Mouse (Mus musculus): ENCODE results near the gene Ccr7.

Ccr7 gene

DNA sequence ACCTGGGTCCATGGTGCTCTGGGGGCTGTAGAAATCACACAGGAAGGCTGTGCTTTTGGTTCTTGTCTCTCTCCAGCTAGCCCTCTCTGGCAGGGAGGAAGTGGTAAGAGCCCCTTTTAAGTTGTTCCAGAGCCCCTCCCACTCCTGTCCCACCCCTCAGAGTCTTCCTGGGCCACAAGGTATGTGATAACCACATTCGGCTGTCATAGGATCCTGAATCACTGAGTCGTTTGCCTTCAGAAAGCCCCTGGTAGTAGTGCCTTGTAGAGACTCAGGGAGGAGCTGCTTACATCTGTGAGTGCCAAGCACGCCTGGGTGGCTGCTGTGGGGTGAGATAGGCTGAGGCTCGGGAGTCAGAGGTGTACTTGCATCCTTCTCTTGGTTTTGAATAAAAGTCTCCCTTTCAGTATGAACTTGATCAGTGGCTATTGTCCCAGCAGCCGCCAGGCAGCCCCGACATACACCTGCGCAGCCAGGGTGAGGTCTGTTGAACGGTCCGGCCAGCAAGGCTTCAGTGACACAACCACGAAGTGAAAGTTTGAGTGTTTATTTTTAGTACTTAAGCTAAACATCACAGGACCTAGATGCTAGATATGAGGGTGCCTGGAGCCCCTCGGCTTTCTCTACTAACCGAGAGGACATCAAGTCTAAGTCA, at the start of gene Ccr7:
TSS of gene Ccr7 (minus strand) at position 91 of the 655 bp plus-strand sequence.
- CTCF ChIA-PET: interaction anchor here (0.7 to 1.9 kb wide), 3 partner anchors 10 to 156 kb away, joined by 3 to 7 read pairs (median 5); no protein-coding TSS in a partner anchor

- CTCF ChIA-PET: no interaction called here
These were observed 34.3 kb upstream of the Ccr7 start for GRCm38 (mm10) chr11:99189154-99189582.

GRCm38 (mm10) chr11:99187348-99187747, 32.5 kb upstream of the Ccr7 start:
- CTCF ChIA-PET: interaction anchor here (0.6 to 0.8 kb wide), 2 partner anchors 20 kb away, joined by 3 to 16 read pairs; no protein-coding TSS in a partner anchor

GRCm38 (mm10) chr11:99186836-99187235, 32.0 kb upstream of the Ccr7 start:
- CTCF ChIA-PET: interaction anchor here (0.8 kb wide), 1 partner anchor 19 kb away, joined by 3 read pairs; no protein-coding TSS in a partner anchor

DNA sequence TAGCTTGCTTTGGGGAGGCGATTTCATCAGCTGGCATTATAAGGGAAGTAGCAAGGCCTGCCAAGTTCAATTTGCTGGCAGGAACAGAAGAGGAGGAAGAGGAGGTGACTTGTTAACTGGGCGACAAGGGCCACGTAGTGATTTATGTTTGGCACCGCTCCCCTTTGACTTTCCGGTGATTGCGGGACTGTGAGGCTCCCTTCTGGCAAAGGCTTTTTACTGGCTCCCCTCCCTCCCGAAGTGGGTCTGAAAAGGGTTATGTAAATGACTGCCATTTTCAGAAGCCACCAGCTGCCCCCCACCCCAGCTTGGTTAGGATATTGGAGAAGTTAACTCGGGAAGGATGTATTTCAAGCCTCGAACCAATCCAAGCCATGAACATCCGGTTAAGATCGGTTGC, 27.7 kb upstream of the Ccr7 start:
- CTCF ChIA-PET: interaction anchor here (1.3 kb wide), 1 partner anchor 10 kb away, joined by 3 read pairs; no protein-coding TSS in a partner anchor

DNA sequence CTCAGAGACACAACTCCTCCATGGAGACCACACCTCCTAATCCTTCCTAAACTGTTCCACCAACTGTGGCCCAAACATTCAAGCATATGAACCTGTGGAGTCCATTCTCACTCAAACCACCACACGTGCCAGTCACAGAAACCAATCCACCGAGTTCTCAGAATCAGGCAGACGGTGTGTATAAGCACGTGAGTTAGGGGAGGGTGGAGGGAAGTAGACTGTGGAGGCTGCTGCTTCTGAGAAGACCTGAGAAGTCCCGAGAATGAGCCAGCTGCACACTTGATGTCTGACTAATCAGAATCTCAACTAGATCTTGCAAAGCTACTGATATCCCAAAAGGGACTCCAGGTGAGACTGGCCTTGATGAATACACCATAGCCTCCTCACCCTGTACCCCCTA, 25.2 kb upstream of the Ccr7 start:
- CTCF ChIA-PET: interaction anchor here (0.7 kb wide), 1 partner anchor 1594 kb away, joined by 3 read pairs; no protein-coding TSS in a partner anchor

DNA sequence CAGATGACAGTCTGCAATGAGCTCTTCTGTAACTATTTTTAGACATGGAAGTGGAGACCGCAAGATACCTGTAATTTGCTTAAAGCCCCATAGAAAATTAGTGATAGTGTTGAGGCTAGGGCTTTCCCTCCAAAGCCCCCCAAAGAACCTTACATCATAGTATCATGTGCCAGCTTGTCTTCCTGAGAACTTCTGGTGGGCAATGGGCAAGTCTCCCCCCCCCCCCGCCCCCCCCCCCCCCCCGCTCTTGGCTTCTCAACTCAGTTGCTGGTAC, 23.0 kb upstream of the Ccr7 start:
- CTCF ChIA-PET: interaction anchor here (0.7 kb wide), 1 partner anchor 253 kb away, joined by 6 read pairs; no protein-coding TSS in a partner anchor

DNA sequence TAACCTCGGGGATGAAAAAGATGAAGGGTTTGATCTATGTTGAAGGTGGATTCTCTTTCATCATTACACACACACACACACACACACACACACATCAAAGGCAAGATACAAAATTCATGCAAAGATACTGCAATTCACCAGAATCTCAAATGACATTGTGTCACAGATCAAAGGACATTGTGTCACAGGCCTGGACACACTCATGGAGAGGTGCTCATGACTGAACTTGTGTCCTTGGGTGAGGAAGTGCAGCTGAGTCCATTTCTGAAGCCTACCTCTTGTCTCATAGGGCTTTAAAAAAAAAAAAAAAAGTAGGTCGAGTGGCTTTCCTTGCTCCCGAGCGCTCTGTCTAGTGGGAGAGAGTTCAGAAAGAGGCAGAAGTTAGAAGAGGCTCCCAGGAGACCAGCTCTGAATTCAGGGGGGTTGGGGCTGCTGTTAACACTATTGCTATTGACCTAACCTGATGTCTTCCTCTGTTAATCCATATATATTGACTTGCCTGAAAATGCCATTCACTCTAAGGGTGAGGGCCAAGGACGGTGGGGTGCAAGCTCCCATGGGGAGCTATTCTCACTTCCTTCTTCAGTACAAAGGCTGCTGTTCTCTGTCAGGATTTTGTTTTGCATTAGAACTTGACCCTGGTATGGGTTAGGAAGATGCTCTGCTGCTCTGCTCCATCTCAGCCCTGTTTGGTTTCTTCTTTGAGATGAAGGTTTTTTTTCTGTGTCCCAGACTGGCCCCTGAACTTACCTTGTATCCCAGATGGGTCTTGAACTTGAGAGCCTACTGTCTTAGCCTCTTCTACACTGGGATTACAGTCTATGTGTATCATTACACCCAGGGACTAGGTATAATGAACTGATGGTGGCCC, 22.4 kb upstream of the Ccr7 start:
- CTCF ChIA-PET: interaction anchor here (0.7 kb wide), 1 partner anchor 252 kb away, joined by 6 read pairs; no protein-coding TSS in a partner anchor

DNA sequence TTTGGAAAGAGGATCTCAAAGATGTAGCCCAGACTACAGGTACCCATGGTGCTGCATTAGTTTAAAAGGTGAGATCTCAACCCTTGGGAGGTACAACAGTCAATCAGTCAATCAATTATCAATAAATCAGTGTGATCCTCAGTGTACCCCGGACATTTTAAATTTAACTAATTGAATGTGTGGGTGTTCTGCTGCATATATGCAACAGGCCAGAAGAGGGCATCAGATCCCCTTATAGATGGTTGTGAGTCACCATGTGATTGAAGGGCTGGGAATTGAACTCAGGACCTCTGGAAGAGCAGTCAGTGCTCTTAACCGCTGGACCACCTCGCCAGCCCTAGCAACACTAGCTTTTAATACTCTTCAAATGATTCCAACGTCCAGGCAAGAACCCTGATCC, 17.1 kb upstream of the Ccr7 start:
- CTCF ChIA-PET: interaction anchor here (0.7 kb wide), 1 partner anchor 46 kb away, joined by 4 read pairs; no protein-coding TSS in a partner anchor

DNA sequence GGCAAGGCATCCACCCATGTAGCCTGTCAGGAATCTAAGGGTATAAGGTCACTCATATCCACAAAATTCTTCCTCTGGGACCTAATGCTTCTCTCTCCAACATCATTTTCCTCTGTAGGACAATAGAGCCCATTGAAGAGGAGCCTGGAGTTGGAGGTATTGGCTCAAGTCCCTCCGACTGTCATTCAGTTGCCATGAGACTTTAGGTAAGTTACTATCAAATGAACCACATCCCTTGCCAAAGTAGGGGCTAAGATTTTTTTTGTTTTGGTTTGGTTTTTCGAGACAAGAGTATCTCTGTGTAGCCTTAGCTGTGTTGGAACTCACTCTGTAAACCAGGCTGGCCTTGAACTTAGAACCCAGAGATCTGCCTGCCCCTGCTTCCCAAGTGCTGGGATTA, 16.6 kb upstream of the Ccr7 start:
- CTCF ChIA-PET: interaction anchor here (0.6 to 1.5 kb wide), 2 partner anchors 16 to 20 kb away, joined by 3 to 5 read pairs; no protein-coding TSS in a partner anchor

- CTCF ChIA-PET: interaction anchor here (1.0 to 1.5 kb wide), 2 partner anchors 9 to 19 kb away, joined by 3 to 5 read pairs; no protein-coding TSS in a partner anchor
These were observed 15.8 kb upstream of the Ccr7 start for GRCm38 (mm10) chr11:99170547-99171267.

- CTCF ChIA-PET: interaction anchor here (1.0 to 1.5 kb wide), 2 partner anchors 8 to 19 kb away, joined by 3 to 5 read pairs; no protein-coding TSS in a partner anchor
These were observed 15.1 kb upstream of the Ccr7 start for GRCm38 (mm10) chr11:99170005-99170404.

DNA sequence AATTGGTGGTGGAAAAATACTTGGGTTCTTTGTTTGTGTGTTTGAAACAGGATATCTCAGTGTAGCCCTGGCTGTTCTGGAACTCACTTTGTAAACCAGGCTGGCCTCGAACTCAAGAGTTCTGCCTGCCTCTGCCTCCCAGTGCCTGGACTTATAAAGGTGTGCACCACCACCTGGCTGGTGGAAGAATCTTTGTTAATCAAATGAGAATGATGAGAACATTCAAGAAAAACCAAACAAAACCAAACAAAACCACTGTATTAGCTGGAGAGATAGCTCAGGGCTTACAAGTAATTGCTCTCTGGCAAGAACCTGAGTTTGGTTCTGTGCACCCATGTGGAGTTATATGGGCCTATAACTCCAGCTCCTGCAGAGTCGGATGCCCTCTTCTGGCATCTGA, 14.6 kb upstream of the Ccr7 start:
- CTCF ChIA-PET: no interaction called here

DNA sequence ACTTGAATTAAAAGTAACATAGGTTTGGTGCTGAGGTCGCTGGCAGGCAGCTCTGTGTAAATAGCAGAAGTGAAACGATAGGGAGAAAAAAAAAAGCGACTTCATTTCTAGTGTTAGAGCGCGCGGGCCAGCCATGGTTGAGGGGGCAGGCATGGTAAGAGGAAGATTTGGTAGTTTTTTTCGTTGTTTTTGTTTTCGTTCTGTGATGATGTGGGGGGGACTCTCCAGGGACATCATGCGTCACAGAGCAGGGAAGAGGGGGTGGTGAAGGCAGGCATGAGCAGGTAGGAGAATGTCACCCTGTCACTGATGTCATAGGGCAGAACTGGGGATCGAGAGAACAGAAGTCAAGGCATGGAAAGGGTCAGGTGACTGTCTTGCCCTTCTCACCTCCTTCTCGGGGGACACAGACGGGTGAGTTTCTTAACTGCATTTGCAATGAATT, 13.2 kb upstream of the Ccr7 start:
- CTCF ChIA-PET: interaction anchor here (0.6 to 0.7 kb wide), 2 partner anchors 16 to 19 kb away, joined by 3 to 4 read pairs; no protein-coding TSS in a partner anchor

DNA sequence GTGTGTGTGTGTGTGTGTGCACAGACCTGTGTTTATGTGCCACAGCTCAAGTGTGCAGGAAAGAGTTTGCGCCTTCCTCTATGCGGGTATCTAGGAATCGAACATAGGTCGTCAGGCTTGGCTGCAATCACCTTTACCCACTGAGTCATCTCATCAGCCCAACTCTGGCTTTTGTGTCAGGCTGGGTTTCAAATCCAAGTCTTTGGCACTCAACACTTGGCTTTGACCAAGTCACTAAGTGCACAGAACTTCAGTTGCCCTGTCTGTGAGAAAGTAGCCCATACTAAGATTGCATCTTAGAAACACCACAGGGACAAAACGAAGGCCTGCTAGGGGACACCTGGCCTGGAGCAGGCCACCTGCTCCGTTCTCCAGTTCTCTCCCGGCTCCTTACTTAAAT, 12.7 kb upstream of the Ccr7 start:
- CTCF ChIA-PET: interaction anchor here (0.6 to 0.7 kb wide), 3 partner anchors 15 to 20 kb away, joined by 3 to 16 read pairs (median 4); no protein-coding TSS in a partner anchor

- CTCF ChIA-PET: interaction anchor here (0.6 to 1.1 kb wide), 2 partner anchors 14 to 1335 kb away, joined by 3 read pairs; no protein-coding TSS in a partner anchor
These were observed 11.4 kb upstream of the Ccr7 start for GRCm38 (mm10) chr11:99166241-99166640.

DNA sequence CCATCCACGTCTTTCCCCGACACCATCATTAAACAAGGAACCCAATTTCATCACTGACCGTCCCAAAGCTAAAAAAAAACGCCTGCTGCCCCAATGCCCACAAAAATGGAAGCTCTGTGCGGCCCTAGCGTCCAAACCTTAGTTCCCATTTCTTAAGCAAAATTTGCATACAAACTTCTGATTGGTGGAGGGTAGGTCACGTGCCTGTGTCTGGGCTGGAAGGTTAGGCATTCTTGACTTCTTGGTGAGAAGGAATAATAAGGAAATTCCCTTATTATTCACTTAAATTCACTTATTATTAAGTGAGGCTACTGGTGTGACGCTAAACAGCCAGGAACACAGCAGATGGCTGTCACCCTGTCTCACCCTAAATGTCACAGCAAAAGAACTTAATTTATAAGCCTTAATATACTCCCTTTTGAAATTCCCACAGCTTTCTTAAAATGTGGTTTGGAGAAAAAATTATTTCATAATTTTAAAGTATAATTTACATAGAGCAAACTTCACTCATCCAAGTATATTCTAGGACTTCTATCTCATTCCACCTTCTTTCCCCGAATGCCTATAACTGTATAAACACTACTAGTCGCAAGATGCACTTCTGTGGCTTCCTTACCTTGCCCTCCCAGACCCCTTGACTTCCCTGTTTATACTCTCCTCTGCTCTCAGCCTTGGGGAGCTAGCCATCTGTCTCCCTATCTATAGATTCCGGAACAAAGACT, 10.3 kb upstream of the Ccr7 start:
- CTCF ChIA-PET: interaction anchor here (1.9 kb wide), 1 partner anchor 9 kb away, joined by 7 read pairs; the partner anchor contains the start of gene Ccr7

- CTCF ChIA-PET: no interaction called here
These were observed 8.3 kb upstream of the Ccr7 start for GRCm38 (mm10) chr11:99162972-99163686.

DNA sequence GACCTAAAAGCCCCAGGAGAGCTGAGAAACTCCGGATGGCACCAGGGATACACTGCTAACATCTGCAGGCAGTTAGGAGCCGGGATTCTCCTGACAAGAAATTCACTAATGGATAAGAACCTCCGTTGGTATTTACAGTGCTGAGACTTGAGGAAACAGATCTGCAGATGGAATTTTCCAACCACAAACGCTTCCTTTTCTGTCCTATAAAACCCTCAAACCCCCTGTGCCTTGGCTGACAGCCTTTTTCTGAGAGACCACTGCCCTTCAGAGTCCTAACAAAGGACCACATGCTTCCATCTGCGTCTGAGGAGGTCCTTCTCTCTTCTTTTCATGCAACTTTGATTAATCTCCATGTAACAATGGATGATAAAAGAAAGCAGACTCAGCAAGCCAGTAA, 6.8 kb upstream of the Ccr7 start:
- CTCF ChIA-PET: interaction anchor here (1.2 to 1.4 kb wide), 2 partner anchors 9 to 92 kb away, joined by 3 read pairs; no protein-coding TSS in a partner anchor

DNA sequence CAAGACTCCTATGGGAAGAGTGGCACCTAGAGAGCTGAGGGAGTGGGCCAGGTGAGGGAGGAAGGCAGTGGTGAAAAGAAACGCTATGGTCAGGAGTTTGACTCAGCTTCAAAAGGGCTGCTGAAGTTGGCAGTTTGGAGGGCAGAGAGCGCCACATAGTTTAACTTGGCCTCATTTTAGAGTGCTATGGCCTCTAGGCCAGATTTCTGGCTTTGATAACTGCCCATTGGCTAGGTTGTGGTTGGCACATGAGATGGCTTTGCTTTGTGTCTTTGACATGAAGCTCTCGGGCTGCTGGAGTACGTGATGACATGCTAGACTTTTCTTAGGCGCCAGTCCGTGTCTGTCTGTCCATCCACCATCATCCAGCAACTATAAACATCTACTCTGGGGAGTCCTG, 5.4 kb upstream of the Ccr7 start:
- CTCF ChIA-PET: interaction anchor here (0.7 kb wide), 1 partner anchor 135 kb away, joined by 3 read pairs; no protein-coding TSS in a partner anchor
